Mouse (Mus musculus) testis, postnatal 10 days (tissue): ENCODE data around the gene Pla2g7.

Source experiments
- DNase-seq: peaks from one replicate; pipeline ENCODE4 v3.0.0; 2021; ENCODE audit warnings: low spot score

The Pla2g7 gene

DNA sequence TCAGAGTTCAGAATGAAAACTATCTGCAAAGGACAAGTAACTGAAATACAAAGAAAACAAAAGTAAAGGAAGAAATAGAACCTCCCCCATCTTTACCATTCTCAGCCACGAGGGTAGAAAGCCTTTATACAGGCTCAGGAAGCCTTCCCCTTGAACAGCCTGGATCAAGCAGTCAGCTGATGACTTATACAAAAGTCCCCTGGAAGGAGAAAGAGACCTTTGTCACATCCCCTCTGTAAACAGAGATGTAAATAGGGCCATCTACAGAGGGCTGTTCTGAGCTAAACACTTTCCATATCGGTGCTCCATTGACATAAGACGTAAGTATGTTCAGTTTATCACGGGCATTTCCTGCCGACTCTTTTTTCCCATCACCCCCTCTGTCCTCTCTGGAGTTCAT, 79.0 kb downstream of the Pla2g7 start:
- DNase-seq, result peak; percentile 3

- DNase-seq, result no peak
Measured at GRCm38 (mm10) chr17:43649641-43650436, 81.9 kb downstream of the Pla2g7 start.

GRCm38 (mm10) chr17:43651314-43652046, 83.6 kb downstream of the Pla2g7 start:
- DNase-seq, result no peak
